Mouse (Mus musculus): ENCODE data around the gene Trmt1.
A peak's percentile ranks its signal among the peaks of the same experiment; 100 is the strongest.

The Trmt1 gene

DNA sequence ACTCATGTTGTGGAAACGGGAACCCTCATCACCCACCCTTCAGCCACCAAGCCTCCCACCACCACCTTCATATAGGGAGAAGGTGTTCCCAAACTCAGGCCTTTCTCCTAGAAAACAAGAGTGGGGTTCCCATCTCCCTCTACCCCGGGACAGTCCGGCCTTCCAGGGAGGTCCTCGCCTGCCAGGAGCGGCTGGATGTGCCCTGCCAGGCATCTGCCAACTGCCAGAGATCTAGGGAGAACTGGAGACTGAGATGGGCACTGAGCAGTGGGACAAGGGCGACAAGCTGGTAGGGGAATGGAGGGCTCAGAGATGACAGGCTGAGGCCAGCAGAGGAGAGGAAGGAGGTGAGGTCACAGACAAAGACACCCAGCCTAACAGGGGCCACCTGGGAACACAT lies 47.9 kb downstream of the Trmt1 start:
- no peak for DNase-seq

GRCm38 (mm10) chr8:84734680-84735079 lies 48.6 kb downstream of the Trmt1 start:
- no peak for DNase-seq

- no peak for DNase-seq
Observed at GRCm38 (mm10) chr8:84735597-84735996, 49.5 kb downstream of the Trmt1 start.

DNA sequence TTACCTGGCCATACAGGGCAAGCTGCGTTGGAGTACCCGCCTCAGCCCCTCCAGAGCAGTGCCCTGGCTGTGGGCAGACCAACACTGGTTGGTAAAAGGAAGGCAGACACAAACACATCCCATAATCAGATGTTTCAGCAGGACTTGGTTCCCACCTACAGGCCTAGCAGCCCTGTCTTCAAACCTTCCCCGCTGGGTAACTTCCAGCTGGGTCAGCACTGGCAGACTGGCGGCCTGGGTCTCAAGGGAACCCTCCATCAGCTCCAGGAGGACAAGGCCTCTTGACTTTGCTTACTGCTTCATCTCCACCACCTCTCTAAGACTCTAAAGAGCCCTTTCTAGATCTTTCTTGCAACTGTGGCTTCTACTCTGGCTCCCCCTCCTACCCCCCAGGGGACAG lies 50.4 kb downstream of the Trmt1 start:
- DNase-seq: no peak

GRCm38 (mm10) chr8:84737608-84738007 lies 51.5 kb downstream of the Trmt1 start:
- DNase-seq: peak; percentile 90

- no peak for DNase-seq
Observed at GRCm38 (mm10) chr8:84738266-84738665, 52.2 kb downstream of the Trmt1 start.

GRCm38 (mm10) chr8:84738715-84739400 lies 52.8 kb downstream of the Trmt1 start:
- no peak for DNase-seq

DNA sequence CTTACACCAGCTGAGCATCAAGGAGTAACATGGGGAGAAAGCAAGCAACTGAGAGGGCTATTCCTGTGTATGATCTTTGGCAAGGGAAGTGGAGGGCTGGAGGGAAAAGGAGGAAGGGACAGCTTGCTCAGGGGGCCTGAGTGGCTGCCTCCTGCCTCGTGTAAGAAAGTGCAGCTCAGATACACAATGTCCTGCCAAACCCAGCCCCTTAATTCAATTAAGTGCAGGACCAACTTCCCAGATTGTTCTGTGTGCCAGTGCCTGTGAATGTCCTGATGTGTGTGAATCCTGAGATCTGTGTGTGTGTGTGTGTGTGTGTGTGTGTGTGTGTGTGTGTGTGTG lies 53.3 kb downstream of the Trmt1 start:
- DNase-seq: no peak

DNA sequence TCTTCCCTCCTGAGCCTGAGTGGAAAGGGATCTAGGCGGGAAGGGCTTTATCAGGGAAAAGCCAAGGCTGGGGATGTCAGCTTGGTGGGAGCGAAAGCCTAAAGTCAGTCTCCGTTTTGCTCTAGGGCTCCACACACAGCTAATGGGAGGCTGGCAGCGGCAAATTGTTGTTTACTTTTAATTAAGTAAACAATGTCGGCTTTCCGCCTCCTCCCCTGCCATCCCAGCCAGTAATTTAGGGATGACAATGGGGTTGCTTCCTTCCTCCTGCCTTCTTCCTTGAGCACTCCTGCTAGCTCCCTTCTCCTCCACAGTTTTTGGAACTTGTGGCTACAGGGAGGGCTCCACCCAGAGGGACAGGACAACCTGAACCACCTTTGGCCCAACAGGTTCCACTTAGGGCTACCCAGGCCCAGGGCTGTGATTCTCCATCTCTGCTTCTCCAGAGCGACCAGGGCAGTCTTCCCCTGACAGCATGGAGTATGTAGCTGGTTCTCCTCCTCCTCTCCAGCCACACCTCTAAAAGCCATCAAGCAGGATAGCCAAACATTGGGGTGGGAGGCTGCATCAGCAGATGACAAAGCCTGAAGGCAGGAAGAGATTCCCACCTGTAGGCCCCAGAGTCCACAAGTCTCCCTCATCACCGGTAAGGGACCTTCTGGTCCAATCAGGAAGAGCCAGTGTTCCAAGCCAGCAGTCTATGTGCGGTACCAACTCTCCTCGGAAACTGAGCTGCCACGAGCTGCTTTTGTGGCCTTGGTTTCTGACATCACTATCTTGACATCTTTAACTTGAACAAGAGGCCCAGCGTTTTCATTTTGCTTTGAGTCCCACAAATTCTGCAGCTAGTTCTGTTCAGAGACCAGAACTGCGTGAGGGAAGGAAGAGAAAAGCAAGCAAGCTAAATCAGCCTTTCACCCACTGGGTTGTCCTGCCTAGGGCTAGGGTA lies 55.1 kb downstream of the Trmt1 start:
- no peak for DNase-seq

DNA sequence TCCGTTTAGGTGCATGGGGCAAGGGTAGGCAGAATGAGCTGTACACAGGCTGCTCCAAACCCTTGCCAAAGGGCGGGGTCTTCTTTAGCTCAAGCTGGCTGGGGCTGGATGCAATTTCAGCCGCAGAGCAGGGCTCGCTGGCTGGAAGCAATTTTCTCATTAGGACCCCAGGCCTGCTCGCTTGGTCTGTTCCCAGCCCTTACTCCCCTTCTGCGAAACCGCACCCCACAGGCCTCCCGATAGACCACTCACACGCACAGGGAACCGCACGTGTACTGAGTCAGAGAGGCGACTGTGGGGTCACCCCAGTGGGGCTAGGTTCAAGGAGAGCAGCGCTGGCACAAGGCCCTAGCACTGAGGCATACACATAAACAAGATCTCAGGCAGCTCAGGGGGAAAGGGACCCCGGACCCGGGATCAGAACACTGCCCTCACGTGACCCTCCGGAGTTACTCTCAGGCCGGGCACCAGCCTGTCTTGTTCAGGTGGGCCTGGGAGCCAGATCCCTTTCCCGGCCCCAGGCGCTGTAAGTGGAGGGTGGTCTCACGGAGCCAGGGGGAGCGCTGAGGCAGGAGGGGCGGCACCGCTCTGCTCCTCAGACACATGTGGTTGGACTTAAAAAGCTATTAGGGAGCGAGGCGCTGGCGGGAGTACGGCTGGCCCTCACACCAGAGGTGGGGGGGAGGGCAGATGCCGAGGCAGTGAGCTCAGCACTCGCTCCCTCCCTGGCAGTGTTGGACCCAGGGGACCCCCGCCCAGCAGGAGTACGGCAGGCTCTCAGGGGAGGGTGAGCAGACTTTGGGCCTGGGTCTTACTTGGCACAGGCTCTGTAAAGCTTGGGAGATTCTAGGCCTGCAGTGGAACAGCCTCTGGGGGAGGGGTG lies 56.3 kb downstream of the Trmt1 start:
- peak; percentile 67 for DNase-seq

DNA sequence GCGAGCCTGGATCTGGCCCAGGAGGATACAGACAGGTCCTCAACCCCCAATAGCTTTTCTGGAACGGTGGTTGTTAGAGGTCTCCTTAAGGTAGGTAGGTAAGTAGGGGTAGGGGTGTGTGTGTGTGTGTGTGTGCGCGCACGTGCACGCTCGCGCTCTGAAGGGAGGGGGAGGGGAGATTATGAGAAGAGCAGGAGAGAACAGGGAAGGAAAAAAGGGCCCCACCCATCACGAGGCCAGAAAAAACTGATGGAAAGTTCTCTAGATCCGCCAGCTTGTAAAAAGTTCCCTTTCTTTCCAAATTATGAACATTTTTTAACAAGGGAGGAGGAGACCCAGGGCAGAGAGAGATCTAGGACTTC lies 56.9 kb downstream of the Trmt1 start:
- no peak for DNase-seq

DNA sequence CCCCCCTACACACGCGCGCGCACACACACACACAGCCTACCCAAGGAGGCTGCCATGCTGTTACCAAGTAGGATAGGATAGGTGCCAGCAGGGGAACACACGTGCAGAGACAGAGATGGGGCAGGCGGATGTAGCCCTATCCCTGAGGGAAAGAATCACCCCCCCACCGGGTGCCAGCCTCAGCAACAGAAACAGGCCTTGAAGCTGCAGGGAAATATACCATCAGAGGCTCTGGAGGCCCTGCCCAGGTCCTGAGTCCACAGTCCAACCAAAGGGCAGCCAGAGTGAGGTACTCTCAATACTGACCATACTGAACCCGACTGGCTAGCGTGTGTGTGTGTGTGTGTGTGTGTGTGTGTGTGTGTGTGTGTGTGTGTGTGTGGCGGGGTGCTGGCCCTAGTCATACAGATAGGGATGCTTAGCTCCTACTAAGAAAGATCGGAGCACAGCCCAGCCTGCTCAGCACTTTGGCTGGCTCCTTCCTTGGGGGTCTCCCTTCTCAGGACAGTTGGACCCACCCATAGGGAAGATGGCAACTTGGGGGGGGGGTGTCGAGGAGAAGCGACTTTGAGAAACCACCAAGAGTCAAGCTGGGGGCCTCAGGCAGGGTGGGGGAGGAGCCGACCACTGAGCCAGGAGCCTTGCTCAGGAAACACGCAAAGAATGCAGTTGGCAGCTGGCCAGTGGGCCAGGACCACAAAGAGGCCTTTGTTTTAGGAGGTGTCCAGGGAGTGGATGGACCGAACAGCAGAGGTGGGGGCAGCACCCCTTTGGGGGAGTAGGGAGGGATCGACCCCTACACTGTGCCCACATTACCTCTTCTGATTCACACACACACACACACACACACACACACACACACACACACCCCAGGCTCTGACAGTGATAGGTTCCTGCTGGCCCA lies 57.7 kb downstream of the Trmt1 start:
- DNase-seq: peak; percentile 91

GRCm38 (mm10) chr8:84745032-84745925 lies 59.2 kb downstream of the Trmt1 start:
- DNase-seq: peak; percentile 61

Data from kidney, postnatal 10 days (tissue).